Mouse (Mus musculus): ENCODE measurements around the gene Gm27029. TPM values are rescaled to one million over a fixed set of nuclear protein-coding genes. Genes with fewer than 3 reads are reported as not detected.
"Not testable (repeated sequence)": the region's sequence is repeated elsewhere in the genome, so short reads cannot be mapped to it uniquely, and the experiment has no call there.

The Gm27029 gene
- polyA plus RNA-seq (2011; ENCODE audit: insufficient read depth, insufficient read length, low replicate concordance, missing spikeins), result 7.1 and 7.2 TPM in 2 replicates

- TF ChIP-seq CTCF (IDR thresholded peaks at IDR 0.05; ENCODE audit: control insufficient read depth, insufficient read depth, low read length) (no peak), POLR2A (IDR thresholded peaks at IDR 0.05; ENCODE audit: borderline replicate concordance, control insufficient read depth, low read depth, low read length) (no peak)
- Histone ChIP-seq H3K4me1 (ENCODE audit: control insufficient read depth, insufficient read depth, low read length) (no peaks in the 10 kb centered on the region; the same call in 1 of the 2 replicates), H3K27ac (ENCODE audit: control insufficient read depth, insufficient read depth, low read depth, low read length, poor library complexity) (peak within 1 kb of the TSS; percentile 86), H3K4me3 (replicated peaks; ENCODE audit: control insufficient read depth, low read depth, low read length) (peak within 1 kb of the TSS; percentile 89)
- 3% methylated on average over 23 of the region's 23 CpGs for WGBS
Measured at GRCm38 (mm10) chr11:101424105-101424851, at the start of gene Gm27029. Gene Gm27029 (minus strand): TSS chr11:101424796.

- H3K4me1 ChIP-seq (ENCODE audit: control insufficient read depth, insufficient read depth, low read length), result no peaks in the 10 kb centered on the region
- TF ChIP-seq POLR2A (IDR thresholded peaks at IDR 0.05; ENCODE audit: borderline replicate concordance, control insufficient read depth, low read depth, low read length), result no peak
- TF ChIP-seq CTCF (IDR thresholded peaks at IDR 0.05; ENCODE audit: control insufficient read depth, insufficient read depth, low read length), result no peak
- H3K27ac ChIP-seq (ENCODE audit: control insufficient read depth, insufficient read depth, low read depth, low read length, poor library complexity), result no peak overlapping the region
- whole genome bisulfite sequencing, result 61% methylated on average over 5 of the region's 5 CpGs
- H3K4me3 ChIP-seq (replicated peaks; ENCODE audit: control insufficient read depth, low read depth, low read length), result no peak overlapping the region
Measured at GRCm38 (mm10) chr11:101474298-101474697, 49.7 kb upstream of the Gm27029 start.

GRCm38 (mm10) chr11:101473686-101474085 lies 49.1 kb upstream of the Gm27029 start:
- not testable (repeated sequence) for H3K4me1 ChIP-seq (ENCODE audit: control insufficient read depth, insufficient read depth, low read length); H3K4me3 ChIP-seq (replicated peaks; ENCODE audit: control insufficient read depth, low read depth, low read length); H3K27ac ChIP-seq (ENCODE audit: control insufficient read depth, insufficient read depth, low read depth, low read length, poor library complexity)
- WGBS, result 81% methylated on average over 1 of the region's 1 CpGs

- WGBS, result 77% methylated on average over 7 of the region's 7 CpGs
- TF ChIP-seq CTCF (IDR thresholded peaks at IDR 0.05; ENCODE audit: control insufficient read depth, insufficient read depth, low read length), result no peak
- no peak for TF ChIP-seq POLR2A (IDR thresholded peaks at IDR 0.05; ENCODE audit: borderline replicate concordance, control insufficient read depth, low read depth, low read length)
- Histone ChIP-seq H3K27ac (ENCODE audit: control insufficient read depth, insufficient read depth, low read depth, low read length, poor library complexity) (no peak overlapping the region), H3K4me3 (replicated peaks; ENCODE audit: control insufficient read depth, low read depth, low read length) (no peak overlapping the region), H3K4me1 (ENCODE audit: control insufficient read depth, insufficient read depth, low read length) (no peaks in the 10 kb centered on the region)
Measured at GRCm38 (mm10) chr11:101472336-101472735, 47.7 kb upstream of the Gm27029 start.

GRCm38 (mm10) chr11:101471926-101472325 lies 47.3 kb upstream of the Gm27029 start:
- TF ChIP-seq CTCF (IDR thresholded peaks at IDR 0.05; ENCODE audit: control insufficient read depth, insufficient read depth, low read length), result no peak
- no peak for TF ChIP-seq POLR2A (IDR thresholded peaks at IDR 0.05; ENCODE audit: borderline replicate concordance, control insufficient read depth, low read depth, low read length)
- H3K27ac ChIP-seq (ENCODE audit: control insufficient read depth, insufficient read depth, low read depth, low read length, poor library complexity), result no peak overlapping the region
- H3K4me1 ChIP-seq (ENCODE audit: control insufficient read depth, insufficient read depth, low read length), result no peaks in the 10 kb centered on the region; the same call in 1 of the 2 replicates
- no peak overlapping the region for H3K4me3 ChIP-seq (replicated peaks; ENCODE audit: control insufficient read depth, low read depth, low read length)
- WGBS, result 76% methylated on average over 3 of the region's 3 CpGs

- WGBS, result 81% methylated on average over 7 of the region's 7 CpGs
- H3K27ac ChIP-seq (ENCODE audit: control insufficient read depth, insufficient read depth, low read depth, low read length, poor library complexity), result no peak overlapping the region
- no peak for TF ChIP-seq POLR2A (IDR thresholded peaks at IDR 0.05; ENCODE audit: borderline replicate concordance, control insufficient read depth, low read depth, low read length)
- TF ChIP-seq CTCF (IDR thresholded peaks at IDR 0.05; ENCODE audit: control insufficient read depth, insufficient read depth, low read length), result no peak
- peaks cover 2% of the 10 kb centered on the region for H3K4me1 ChIP-seq (ENCODE audit: control insufficient read depth, insufficient read depth, low read length)
- no peak overlapping the region for H3K4me3 ChIP-seq (replicated peaks; ENCODE audit: control insufficient read depth, low read depth, low read length)
Measured at GRCm38 (mm10) chr11:101470206-101470605, 45.6 kb upstream of the Gm27029 start.

GRCm38 (mm10) chr11:101469155-101469554 lies 44.6 kb upstream of the Gm27029 start:
- TF ChIP-seq POLR2A (IDR thresholded peaks at IDR 0.05; ENCODE audit: borderline replicate concordance, control insufficient read depth, low read depth, low read length) (no peak), CTCF (IDR thresholded peaks at IDR 0.05; ENCODE audit: control insufficient read depth, insufficient read depth, low read length) (no peak)
- H3K4me1 ChIP-seq (ENCODE audit: control insufficient read depth, insufficient read depth, low read length), result peaks cover 2% of the 10 kb centered on the region
- no peak overlapping the region for H3K27ac ChIP-seq (ENCODE audit: control insufficient read depth, insufficient read depth, low read depth, low read length, poor library complexity)
- H3K4me3 ChIP-seq (replicated peaks; ENCODE audit: control insufficient read depth, low read depth, low read length), result no peak overlapping the region
- WGBS, result 67% methylated on average over 4 of the region's 4 CpGs

- Histone ChIP-seq H3K4me1 (ENCODE audit: control insufficient read depth, insufficient read depth, low read length) (peaks cover 3% of the 10 kb centered on the region), H3K4me3 (replicated peaks; ENCODE audit: control insufficient read depth, low read depth, low read length) (no peak overlapping the region), H3K27ac (ENCODE audit: control insufficient read depth, insufficient read depth, low read depth, low read length, poor library complexity) (no peak overlapping the region)
- TF ChIP-seq CTCF (IDR thresholded peaks at IDR 0.05; ENCODE audit: control insufficient read depth, insufficient read depth, low read length), result no peak
- no peak for TF ChIP-seq POLR2A (IDR thresholded peaks at IDR 0.05; ENCODE audit: borderline replicate concordance, control insufficient read depth, low read depth, low read length)
- 28% methylated on average over 13 of the region's 13 CpGs for WGBS
Measured at GRCm38 (mm10) chr11:101468731-101469130, 44.1 kb upstream of the Gm27029 start.

Measured in bone marrow, adult 2 months (tissue).